Mouse (Mus musculus): ENCODE measurements around the gene Mia3.

DNA sequence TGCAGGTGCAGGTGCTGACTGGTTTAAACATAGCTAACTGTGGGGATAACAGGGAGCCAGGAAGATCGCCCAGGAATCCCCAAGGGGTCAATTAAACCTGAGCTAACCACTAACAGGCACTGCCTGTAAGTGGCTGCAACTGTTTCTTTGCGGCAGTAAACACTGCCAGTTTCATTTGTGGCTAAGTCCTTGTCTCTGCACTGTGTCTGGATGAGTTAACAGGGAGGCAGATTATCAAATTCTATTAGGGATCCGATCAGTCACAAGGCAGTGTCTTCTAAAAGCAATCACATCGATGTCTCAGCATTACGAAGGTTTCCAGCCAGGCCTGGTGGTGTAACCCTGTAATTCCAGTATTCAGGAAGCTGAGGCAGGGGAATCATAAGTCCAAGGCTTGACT is 3.0 kb downstream of the Mia3 start:
- TF ChIP-seq CTCF (IDR thresholded peaks at IDR 0.05; ENCODE audit: low read depth, low read length) (no peak), POLR2A (IDR thresholded peaks at IDR 0.05; ENCODE audit: extremely low read depth, insufficient read depth, low read length) (no peak)

Measured in liver, adult 2 months (tissue).